Mouse (Mus musculus) limb, embryonic 15.5 days (tissue): ENCODE measurements around the gene Psd. TPM values are rescaled to one million over a fixed set of nuclear protein-coding genes. Genes with fewer than 3 reads are reported as not detected.

Experiments used
- ATAC-seq: fragments of 200-750 bp; cut with Nextera tagmentation; 2 replicates; pipeline ENCODE4 v1.8.0; 2017; ENCODE audit warnings: low read depth, moderate TSS enrichment; ENCODE audit not compliant: insufficient number of reproducible peaks, low FRiP score, low TSS enrichment
- H3K27ac ChIP-seq: fragments of 300-500 bp; sonication (generic); 2 replicates; pipeline ENCODE4 v1.5.1; 2015; ENCODE audit warnings: moderate library complexity, mild to moderate bottlenecking, inconsistent platforms
- H3K27me3 ChIP-seq: fragments of 300-500 bp; sonication (generic); 2 replicates; pipeline ENCODE4 v1.6.1; 2015; ENCODE audit warnings: inconsistent platforms
- H3K36me3 ChIP-seq: fragments of 300-500 bp; sonication (generic); 2 replicates; pipeline ENCODE4 v1.6.1; 2015; ENCODE audit warnings: inconsistent platforms
- H3K4me1 ChIP-seq: fragments of 300-500 bp; sonication (generic); 2 replicates; pipeline ENCODE4 v1.6.1; 2015; ENCODE audit warnings: inconsistent platforms
- H3K4me2 ChIP-seq: fragments of 300-500 bp; sonication (generic); 2 replicates; pipeline ENCODE4 v1.6.1; 2015; ENCODE audit warnings: mild to moderate bottlenecking, inconsistent platforms
- H3K4me3 ChIP-seq: fragments of 300-500 bp; sonication (generic); 2 replicates; pipeline ENCODE4 v1.5.1; 2015; ENCODE audit warnings: mild to moderate bottlenecking, inconsistent platforms
- H3K9ac ChIP-seq: fragments of 300-500 bp; sonication (generic); 2 replicates; pipeline ENCODE4 v1.6.1; 2015; ENCODE audit warnings: inconsistent platforms
- H3K9me3 ChIP-seq: fragments of 300-500 bp; sonication (generic); 2 replicates; pipeline ENCODE4 v1.6.1; 2016; ENCODE audit warnings: inconsistent platforms
- WGBS: fragments of 180-500 bp; shearing (Covaris S2); methylation state at CpG from one replicate; pipeline ENCODE4 v1.1.7; 2015; 5-methylcytosine and 5-hydroxymethylcytosine counted together
- polyA plus RNA-seq: library from polyadenylated mRNA; unstranded; fragments of >200 nt; fragmentation: Nextera tagmentation; extraction: Ambion mirVana; gene quantifications from 2 replicates; pipeline ENCODE4 v1.2.1, GENCODE M21; 2015

The Psd gene
- polyA plus RNA-seq, 1 experiment from 2014 or later, result 5.8 TPM

DNA sequence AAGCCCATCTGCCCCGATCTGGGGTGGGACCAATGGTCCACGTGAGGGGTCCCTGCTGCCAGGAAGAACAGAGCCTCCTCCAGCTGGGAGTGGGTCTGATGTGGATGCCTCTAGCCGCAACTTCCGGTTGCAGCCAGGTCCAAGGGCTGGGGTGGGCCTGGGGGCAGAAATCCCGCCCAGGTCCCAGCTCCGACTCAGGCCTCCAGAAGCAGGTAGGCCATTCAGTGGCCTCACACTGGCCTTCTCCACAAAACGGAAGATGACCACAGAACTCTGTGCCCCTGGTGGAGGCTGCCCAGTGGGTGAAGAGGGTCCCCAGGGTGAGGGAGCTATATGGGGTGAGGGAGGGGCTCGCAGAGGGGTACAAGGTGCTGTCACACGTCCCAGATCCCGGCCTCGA, 2.6 kb downstream of the Psd start:
- WGBS, result 59% methylated on average over 11 of the region's 11 CpGs
- no peak overlapping the region for H3K9ac ChIP-seq
- no peak overlapping the region for H3K27ac ChIP-seq
- peaks cover 38% of the 10 kb centered on the region for H3K4me1 ChIP-seq
- no peaks in the 10 kb centered on the region for H3K36me3 ChIP-seq
- no peaks in the 10 kb centered on the region for H3K9me3 ChIP-seq
- no peak overlapping the region for H3K4me3 ChIP-seq
- no peak for ATAC-seq
- no peak overlapping the region for H3K4me2 ChIP-seq
- peaks cover 85% of the 10 kb centered on the region for H3K27me3 ChIP-seq

DNA sequence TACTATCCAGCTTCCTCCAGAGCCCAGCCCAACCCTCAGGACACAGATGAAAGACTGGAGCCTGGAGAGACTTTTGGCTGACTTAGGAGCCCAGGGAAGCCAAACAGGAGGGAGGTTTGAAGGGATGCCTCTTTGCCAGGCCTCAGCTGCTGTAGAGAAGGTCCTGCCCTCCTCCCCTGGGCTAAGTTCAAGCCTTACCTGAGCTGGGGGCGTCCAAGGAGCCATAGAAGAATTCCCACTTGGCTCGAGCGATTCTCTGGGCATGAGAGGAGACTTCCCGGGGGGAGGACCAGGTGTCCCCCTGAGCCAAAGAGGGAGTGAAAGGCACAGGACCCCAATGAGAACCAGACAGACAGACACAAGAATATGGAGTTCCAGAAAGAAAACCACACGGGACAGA, 3.2 kb downstream of the Psd start:
- no peaks in the 10 kb centered on the region for H3K36me3 ChIP-seq
- H3K4me1 ChIP-seq, result peaks cover 39% of the 10 kb centered on the region
- H3K9me3 ChIP-seq, result no peaks in the 10 kb centered on the region
- H3K4me3 ChIP-seq, result no peak overlapping the region
- H3K27ac ChIP-seq, result no peak overlapping the region
- no peak overlapping the region for H3K9ac ChIP-seq
- peaks cover 91% of the 10 kb centered on the region for H3K27me3 ChIP-seq
- no peak overlapping the region for H3K4me2 ChIP-seq
- WGBS, result 62% methylated on average over 5 of the region's 5 CpGs
- ATAC-seq, result no peak

DNA sequence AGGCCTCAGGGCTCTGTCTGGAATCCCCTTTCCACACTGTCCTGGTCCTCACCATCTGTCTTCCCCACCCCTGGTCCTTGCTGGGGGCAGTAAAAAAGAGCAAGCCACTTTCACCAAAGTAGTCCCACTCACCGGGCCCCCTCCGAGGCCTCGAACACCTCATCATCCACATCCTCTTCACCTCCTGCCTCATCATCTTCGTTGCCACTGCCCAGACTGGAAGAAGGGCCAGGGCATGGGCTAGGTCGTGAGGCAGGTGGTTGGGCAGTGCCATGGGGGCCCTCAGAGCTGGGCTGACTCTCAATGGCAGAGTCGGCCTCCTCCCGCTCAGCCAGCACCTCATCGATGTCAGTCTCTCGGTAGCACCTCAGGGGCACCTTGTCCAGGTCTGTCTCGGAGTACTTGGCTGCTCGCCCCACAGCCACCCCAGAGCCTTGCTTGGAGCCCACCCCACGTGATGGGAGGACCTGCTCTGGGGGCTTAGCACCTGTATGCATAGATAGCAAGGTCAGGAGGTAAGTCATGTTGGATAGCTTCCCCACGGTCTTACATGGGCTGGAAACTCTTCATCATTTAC, 3.9 kb downstream of the Psd start:
- Histone ChIP-seq H3K9ac (no peak overlapping the region), H3K27me3 (peaks cover 97% of the 10 kb centered on the region), H3K9me3 (no peaks in the 10 kb centered on the region), H3K27ac (no peak overlapping the region), H3K36me3 (no peaks in the 10 kb centered on the region), H3K4me3 (no peak overlapping the region), H3K4me2 (no peak overlapping the region), H3K4me1 (peaks cover 44% of the 10 kb centered on the region)
- 69% methylated on average over 13 of the region's 13 CpGs for WGBS
- ATAC-seq, result no peak

GRCm38 (mm10) chr19:46322144-46322995, 4.6 kb downstream of the Psd start:
- Histone ChIP-seq H3K9me3 (no peaks in the 10 kb centered on the region), H3K4me3 (no peak overlapping the region), H3K4me1 (peaks cover 45% of the 10 kb centered on the region), H3K36me3 (no peaks in the 10 kb centered on the region), H3K27ac (no peak overlapping the region), H3K27me3 (peaks cover 100% of the 10 kb centered on the region), H3K4me2 (no peak overlapping the region), H3K9ac (no peak overlapping the region)
- no peak for ATAC-seq
- WGBS, result 53% methylated on average over 11 of the region's 11 CpGs

GRCm38 (mm10) chr19:46321101-46321943, 5.6 kb downstream of the Psd start:
- peaks cover 100% of the 10 kb centered on the region for H3K27me3 ChIP-seq
- H3K9me3 ChIP-seq, result no peaks in the 10 kb centered on the region
- no peak overlapping the region for H3K27ac ChIP-seq
- no peak for ATAC-seq
- peaks cover 44% of the 10 kb centered on the region for H3K4me1 ChIP-seq
- no peak overlapping the region for H3K4me3 ChIP-seq
- no peaks in the 10 kb centered on the region for H3K36me3 ChIP-seq
- H3K9ac ChIP-seq, result no peak overlapping the region
- H3K4me2 ChIP-seq, result no peak overlapping the region
- WGBS, result 27% methylated on average over 6 of the region's 6 CpGs

GRCm38 (mm10) chr19:46320076-46320785, 6.7 kb downstream of the Psd start:
- Histone ChIP-seq H3K36me3 (no peaks in the 10 kb centered on the region), H3K9ac (no peak overlapping the region), H3K4me2 (no peak overlapping the region), H3K27me3 (peaks cover 100% of the 10 kb centered on the region), H3K27ac (no peak overlapping the region), H3K9me3 (no peaks in the 10 kb centered on the region), H3K4me3 (no peak overlapping the region), H3K4me1 (peaks cover 44% of the 10 kb centered on the region)
- 78% methylated on average over 8 of the region's 8 CpGs for WGBS
- no peak for ATAC-seq

DNA sequence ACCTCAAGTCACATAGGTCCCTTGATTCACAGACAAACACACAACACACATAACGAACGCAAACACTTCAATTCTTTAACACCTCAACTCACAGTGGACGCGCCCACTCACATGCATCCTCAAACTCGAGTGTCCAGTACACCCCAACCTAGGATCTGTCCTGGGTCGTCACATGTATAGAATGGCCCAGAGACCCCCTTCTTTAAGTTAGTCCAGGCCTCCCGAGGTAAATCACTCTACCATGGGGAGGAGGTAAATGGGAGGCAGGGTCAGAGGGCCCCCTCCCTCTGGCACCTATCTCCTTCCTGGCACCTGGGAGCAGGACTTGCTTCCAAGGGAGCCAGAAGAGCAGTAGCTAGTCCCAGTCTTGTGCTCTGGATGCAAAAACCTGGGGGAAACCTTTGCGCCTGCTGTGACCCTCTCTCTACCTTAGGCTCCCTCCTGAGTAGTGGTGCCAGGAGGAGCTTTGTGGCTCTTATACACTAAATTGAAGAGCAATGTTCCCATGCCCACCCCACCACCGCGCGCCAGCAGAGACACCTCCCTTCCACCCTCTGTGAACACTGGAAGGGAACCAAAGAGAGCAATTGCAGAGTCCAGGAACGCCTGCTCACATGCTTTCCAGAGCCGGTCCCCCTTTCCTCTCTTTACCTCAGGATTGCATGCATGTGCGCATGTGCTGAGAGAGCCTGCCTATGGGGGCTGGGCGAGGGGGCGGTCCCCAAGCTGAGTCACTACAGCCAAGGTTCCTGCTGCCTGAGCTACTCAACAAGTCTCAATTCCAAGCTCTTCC, 8.2 kb downstream of the Psd start:
- no peak overlapping the region for H3K27ac ChIP-seq
- peaks cover 100% of the 10 kb centered on the region for H3K27me3 ChIP-seq
- H3K4me3 ChIP-seq, result peak overlapping the region; percentile 15
- peak overlapping the region; percentile 34 for H3K4me2 ChIP-seq
- H3K4me1 ChIP-seq, result peaks cover 56% of the 10 kb centered on the region
- 11% methylated on average over 16 of the region's 16 CpGs for WGBS
- H3K36me3 ChIP-seq, result no peaks in the 10 kb centered on the region
- no peak overlapping the region for H3K9ac ChIP-seq
- no peak for ATAC-seq
- no peaks in the 10 kb centered on the region for H3K9me3 ChIP-seq

GRCm38 (mm10) chr19:46318031-46318471, 8.9 kb downstream of the Psd start:
- no peak for ATAC-seq
- Histone ChIP-seq H3K4me3 (peak overlapping the region; percentile 51), H3K9me3 (no peaks in the 10 kb centered on the region), H3K4me2 (peak overlapping the region; percentile 84), H3K27ac (no peak overlapping the region), H3K9ac (peak overlapping the region; percentile 21; the same call in 1 of the 2 replicates), H3K4me1 (peaks cover 56% of the 10 kb centered on the region), H3K27me3 (peaks cover 100% of the 10 kb centered on the region), H3K36me3 (no peaks in the 10 kb centered on the region)
- WGBS, result 1% methylated on average over 27 of the region's 42 CpGs

GRCm38 (mm10) chr19:46317546-46317885, 9.4 kb downstream of the Psd start:
- peak overlapping the region; percentile 51 for H3K4me3 ChIP-seq
- no peak for ATAC-seq
- peaks cover 54% of the 10 kb centered on the region for H3K4me1 ChIP-seq
- peaks cover 100% of the 10 kb centered on the region for H3K27me3 ChIP-seq
- H3K36me3 ChIP-seq, result peaks cover 4% of the 10 kb centered on the region
- WGBS, result under 1% methylated on average over 47 of the region's 48 CpGs
- H3K27ac ChIP-seq, result no peak overlapping the region
- H3K9ac ChIP-seq, result peak overlapping the region; percentile 21; the same call in 1 of the 2 replicates
- H3K4me2 ChIP-seq, result peak overlapping the region; percentile 84
- H3K9me3 ChIP-seq, result no peaks in the 10 kb centered on the region

DNA sequence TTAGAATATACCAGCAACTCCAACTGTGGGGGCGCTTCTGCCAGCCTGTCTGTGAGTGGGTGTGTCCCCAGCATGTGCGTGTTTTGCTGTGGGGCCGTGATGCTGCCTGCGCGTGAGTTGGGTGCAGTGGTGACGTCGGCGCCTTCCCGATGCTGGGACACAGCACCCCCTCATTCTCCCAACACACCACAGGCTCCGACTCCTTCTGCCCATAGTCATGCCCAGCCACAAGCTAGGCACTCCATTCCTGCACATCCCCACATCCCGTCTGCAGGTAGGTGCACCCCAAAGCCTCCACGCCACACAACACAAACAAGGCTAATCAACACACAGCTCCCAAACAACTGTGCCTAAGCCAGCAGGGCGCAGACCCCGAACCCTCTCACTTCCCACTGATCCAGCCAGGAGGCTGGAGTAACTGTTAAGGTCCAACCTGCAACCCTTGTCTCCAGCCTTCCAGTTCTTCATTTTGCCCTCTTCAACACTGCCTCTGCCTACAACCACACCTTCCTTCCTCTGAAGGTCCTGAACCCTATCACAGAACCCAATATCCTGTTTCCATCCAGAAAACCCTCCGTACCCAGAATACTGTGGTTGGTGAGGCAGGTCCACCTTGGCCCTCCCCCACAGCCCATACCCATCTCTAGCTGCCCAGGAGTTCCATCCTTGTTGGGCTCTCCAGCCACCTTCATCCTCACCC, 10.0 kb downstream of the Psd start:
- Histone ChIP-seq H3K4me1 (peaks cover 50% of the 10 kb centered on the region), H3K4me2 (peak overlapping the region; percentile 84), H3K27me3 (peaks cover 97% of the 10 kb centered on the region), H3K27ac (no peak overlapping the region), H3K4me3 (peak overlapping the region; percentile 51), H3K9ac (peak overlapping the region; percentile 21; the same call in 1 of the 2 replicates), H3K36me3 (peaks cover 10% of the 10 kb centered on the region), H3K9me3 (no peaks in the 10 kb centered on the region)
- ATAC-seq, result no peak
- WGBS, result 30% methylated on average over 15 of the region's 15 CpGs
